Mouse (Mus musculus) embryonic fibroblast, embryonic 13.5 days (primary cell): Measurements from ENCODE around the gene Raet1d.
"Not testable (repeated sequence)": the region's sequence is repeated elsewhere in the genome, so short reads cannot be mapped to it uniquely, and the experiment has no call there.

Source experiments
- CTCF ChIP-seq: IDR thresholded peaks from 2 replicates; pipeline ENCODE4 v1.5.1; 2011; ENCODE audit warnings: mild to moderate bottlenecking, control low read depth, low read length, moderate library complexity, borderline replicate concordance; ENCODE audit not compliant: insufficient read depth
- POLR2A ChIP-seq: IDR thresholded peaks from 2 replicates; pipeline ENCODE4 v1.6.1; 2011; ENCODE audit warnings: low read depth, mild to moderate bottlenecking, control low read depth, low read length, moderate library complexity

DNA sequence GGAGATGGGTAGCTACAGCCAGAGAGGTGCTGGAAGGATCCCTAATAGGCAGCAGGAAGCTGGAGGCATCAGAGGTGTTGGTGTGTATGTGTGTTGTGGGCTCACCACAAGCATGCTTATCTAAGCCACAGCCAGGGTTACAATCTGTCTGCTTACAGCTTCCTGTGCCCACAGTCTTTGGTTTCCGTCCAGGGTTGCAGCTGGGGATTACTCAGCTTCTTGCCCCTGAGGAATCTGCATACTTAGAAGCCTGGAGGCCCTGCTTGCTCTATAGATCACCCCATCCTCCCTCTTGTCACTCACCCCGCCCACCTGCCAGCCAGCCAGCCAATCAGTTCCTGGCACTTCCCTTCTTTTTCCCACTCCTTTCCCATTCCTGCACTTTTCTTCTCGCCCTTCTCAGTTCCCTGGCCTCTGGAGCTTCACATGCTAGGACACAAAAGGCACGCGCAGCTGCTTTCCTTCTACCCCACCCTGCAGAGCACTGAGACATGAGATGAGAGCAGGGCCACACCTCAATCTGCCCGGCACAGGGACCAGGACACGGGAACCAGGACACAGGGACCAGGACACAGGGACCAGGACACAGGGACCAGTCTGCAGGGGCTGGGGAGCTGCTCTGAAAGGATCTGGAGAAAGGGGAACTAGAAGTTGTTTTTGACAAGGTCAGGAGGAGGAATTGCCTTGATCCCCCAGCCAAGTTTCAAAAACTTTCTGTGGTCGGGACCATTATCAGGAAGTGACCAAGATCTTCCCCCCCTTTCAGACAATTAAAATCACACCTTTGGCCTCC lies 53.5 kb downstream of the Raet1d start:
- not testable (repeated sequence) for TF ChIP-seq POLR2A, CTCF
